Mouse (Mus musculus) CD8-positive naive resting alpha-beta T cell, adult 2 months (primary cell): ENCODE data around the gene B3galt1.

Source experiments
- DNase-seq, 2 experiments: peaks; one replicate each; pipeline ENCODE4 v3.0.0; 2022; ENCODE audit warnings: low read depth in 2 of 2, low spot score in 2 of 2

B3galt1 gene

DNA sequence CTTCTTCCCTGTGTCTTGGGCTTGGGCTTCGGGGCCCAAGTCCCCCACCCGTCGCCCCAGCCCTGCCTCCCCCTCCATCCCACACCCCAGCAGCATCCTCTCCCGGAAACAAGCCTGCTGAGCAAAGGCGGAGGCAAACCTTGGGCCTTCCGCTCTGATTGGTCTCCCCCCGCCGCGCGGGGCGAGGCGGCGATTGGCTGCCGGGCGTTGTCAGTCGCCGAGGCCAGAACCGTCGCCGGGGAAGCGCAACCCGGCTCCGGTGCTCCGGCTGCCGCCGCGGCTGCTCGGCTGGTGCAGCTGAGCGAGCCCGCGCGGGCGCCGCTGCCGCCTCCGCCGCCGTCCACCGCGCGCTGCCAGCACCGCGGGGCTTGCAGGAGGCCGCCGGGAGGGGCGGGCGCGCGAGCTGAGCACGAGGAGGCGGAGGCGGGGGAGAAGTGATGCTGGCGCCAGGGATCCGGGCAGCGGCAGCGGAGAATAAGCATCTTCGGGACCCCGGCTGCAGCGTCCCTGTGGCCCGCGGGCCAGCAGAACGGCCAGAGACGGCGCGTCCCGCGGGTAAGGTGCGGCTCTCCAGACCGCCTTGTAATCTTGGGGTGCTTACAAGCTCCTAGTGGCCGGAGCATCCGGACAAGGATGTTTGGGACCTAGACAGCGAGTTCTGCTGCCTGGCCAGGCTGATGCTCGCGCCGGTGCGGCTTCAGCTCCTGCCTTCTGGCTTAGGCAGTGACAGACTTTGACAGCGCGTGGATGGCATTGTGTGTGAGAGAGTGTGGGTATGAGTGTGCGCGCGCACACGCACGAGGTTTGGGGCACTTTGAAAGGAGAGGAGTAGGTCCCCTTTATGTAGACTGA lies at the start of gene B3galt1:
TSS of gene B3galt1 (plus strand) at position 392 of the 852 bp plus-strand sequence.
- DNase-seq, result no peak

DNA sequence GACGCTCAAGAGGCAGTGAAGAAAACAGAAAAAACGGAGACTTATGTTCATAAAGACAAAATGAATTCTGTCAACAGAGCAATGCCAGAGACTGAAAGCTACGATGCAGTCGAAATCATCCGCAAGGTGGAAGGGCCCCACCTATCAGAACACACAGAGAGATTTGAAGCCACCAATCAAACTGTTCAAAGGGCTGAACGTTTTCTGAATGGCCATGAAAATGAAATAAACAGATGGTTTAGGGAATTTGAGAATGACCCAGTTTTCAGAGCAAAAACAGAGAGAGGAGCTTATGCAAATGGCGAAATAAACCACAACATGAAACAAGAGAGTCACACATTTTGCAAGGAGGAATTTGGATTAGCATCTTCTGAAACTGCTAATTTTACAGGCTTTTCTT lies 49.3 kb upstream of the B3galt1 start:
- DNase-seq, result no peak

DNA sequence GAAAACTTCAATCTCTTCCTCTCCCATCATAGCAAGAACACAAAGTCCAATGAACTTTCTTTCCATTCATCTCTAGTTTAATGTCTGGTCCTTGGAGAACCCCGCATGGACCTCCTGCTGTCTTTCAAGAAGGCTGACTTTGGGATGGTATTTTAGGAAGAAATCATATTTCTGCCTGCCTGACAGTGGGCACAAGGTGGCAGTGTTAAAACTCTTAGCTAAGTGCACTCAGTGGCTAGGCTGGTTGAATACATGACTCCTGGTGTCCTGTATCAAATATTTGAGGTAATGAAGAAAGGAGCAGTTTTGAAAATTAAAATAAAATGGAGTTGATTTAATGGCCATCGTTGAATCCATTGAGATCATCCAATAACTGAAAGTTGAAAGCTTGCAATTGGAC lies 30.3 kb upstream of the B3galt1 start:
- no peak for DNase-seq

DNA sequence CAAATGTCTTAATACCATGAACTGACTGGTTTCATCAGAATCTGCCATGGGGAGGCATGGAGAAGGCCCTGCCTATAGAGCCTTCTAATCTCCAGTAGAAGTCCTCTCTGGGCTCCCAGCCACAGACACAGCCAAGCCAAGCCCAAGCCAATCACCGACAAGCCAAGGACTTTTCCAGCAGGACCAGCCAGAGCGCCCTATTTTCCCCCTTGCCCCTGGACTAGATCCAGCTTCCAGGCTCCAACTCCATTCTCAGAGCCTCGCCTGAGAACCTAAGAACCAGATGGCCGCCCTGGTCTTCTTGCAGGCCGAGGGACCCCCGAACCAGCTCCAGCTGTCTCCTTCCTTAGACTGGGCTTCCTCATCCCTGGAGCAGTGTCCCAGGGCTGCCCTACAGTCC lies 26.2 kb upstream of the B3galt1 start:
- DNase-seq, result no peak

DNA sequence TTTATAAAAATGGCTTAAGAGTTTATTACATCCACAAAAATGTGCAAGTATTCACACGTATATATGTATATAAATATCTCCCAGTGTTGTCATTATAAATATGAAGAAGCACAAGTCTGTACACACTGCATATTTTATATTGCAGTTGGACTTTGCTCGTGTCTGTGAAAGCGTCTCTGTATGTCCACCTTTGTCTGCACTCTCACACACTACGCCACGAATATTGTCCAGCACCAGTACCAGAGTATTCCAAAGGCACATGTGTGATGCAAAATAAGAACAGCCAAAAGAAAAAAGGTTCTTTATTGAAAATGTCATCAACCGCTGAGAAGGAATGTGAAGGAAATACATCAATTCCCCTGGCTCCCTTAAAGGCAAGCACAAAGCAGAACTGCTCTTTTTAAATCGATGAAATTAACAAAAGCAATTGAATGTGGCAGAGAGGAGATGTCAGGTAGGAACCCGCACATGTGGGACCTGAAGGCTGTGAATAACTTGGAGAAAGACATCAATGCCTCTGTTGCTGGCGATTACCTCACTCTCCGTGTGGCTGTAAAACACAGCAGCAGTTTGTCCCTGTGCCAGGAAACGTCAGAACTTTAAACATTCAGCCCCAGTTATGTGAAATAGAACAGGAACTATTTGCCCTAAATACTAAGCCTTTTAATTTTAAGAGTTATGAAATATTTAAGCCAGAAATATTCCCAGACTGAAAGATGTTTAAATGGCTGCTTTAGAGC lies 23.5 kb upstream of the B3galt1 start:
- no peak for DNase-seq

DNA sequence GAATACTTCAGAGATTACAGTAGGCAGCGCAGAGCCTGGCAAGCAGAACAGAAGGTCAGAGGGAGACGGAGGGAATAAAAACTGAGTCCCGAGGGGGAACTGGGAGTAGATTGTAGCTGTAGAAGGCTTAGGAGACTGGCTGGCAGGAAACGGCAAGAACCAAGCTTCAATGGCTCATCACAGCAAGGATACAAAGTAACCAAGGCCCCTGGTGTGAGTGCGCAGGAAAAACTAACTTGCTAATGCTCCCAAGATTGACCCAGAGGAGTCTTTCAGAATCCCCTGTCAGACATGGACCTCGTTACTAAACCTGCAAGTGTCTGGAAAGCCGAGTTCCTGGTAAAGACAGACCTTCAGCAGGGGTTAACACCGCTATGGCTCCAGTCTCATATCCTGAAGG lies 21.2 kb upstream of the B3galt1 start:
- DNase-seq, result no peak

DNA sequence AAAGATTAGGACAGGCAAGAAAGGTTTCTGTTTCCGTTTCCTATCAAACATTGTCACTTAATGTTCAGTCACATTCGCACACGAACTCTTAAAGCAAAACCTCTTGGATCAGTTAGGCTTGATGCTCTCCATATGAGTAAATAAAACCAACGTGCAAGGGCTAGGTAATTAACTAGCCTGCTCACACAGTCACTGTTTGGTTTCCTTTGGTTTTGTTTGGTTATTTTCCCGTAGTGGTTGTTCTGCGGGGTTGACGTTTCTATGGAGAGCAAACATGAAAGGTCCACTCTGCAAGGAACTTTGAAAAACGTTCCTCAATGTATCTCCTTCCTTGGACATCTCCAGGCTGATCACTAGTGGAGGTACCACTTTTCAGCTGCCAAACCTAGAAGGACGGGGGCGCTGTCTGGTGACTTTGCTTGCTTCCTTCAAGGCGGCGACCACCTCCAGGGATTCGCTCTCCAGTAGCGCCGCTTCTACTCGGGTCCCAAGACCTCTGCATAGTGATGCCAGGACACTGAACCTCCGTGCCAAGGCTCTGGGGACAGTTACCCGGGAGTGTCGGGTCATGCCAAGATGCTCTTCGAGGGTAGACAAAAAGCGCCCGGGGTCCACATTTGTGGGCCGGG lies 706 bp upstream of the B3galt1 start:
- no peak for DNase-seq

DNA sequence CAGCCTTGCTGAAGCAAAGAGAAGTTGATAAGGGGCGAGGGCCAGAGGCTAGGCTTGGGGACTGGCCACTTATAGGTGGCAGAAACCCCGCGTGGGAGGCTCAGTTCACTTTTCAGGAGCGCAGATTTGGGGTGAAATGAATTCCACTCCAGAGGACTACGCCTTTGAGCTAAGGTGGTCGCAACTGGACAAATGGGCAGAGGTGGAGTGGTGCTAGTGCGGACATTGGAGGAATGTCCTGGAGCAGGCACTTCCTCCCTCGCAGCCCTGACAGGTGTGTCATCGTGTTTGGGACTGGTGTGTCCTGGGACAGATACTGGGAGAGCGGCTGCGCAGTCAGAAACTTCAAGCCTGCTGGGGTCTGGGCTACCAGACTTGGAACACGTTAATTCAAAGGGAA lies 895 bp downstream of the B3galt1 start:
- DNase-seq, result no peak

DNA sequence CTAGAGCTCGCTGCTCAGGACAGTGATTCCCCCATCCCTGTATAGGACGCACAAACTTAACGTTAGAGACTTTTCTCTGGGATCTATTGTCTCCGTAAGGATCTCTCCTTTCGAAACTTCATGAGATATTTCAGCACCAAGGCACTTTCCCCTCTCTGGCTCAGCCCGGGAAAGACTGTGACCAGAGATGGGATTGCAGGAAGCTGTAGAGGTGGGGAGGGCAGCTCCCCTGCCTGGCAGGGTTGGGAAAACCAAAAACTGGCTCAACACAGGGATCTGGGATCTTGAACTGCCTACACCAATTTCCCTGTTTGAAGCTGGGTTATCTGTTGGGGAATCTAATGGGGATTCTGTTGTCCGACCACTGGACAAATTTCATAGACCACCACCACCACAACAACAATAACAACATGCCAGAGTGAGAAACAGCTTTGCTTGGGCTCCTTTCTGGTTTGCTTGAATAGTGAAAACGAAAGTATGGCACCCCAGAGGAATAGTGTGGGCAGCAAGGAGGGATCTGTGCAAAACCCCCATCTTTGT lies 1.5 kb downstream of the B3galt1 start:
- no peak for DNase-seq

DNA sequence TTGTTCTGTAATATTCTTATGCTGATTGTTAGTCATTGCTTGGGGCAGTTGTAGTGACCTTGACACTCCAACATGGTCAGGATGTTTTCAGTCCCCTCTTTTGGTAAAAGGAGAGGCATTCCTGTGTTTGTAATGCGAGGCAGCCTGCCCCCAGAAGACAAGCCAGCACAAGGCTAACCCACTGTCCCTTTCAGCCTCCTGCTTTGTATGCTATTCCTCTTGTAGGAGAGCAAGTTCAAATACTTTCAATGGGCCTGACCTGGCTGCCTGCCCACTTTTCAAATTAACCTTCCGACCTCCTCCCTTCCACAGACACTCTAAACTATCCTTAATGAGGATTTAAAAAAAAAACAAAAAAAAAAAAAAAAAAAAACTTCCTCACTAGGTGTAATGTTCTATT lies 11.0 kb downstream of the B3galt1 start:
- no peak for DNase-seq

DNA sequence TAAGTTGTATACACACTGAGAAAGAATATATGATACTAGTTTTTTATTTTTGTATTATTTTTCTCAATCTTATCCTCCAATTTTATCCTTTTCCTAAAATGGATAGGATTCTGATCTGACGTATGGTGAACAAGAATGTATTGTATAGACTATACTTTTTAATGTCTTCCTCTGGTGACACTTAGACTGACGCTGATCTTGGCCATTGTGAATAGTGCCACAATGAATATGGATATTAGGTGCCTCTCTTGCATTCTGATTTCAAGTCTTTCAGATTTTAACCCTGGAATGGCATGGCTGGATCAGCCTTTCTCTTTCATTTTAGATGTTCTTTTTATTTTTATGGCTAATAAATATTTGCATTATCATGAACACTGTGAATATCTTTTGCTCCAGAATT lies 17.4 kb downstream of the B3galt1 start:
- no peak for DNase-seq

DNA sequence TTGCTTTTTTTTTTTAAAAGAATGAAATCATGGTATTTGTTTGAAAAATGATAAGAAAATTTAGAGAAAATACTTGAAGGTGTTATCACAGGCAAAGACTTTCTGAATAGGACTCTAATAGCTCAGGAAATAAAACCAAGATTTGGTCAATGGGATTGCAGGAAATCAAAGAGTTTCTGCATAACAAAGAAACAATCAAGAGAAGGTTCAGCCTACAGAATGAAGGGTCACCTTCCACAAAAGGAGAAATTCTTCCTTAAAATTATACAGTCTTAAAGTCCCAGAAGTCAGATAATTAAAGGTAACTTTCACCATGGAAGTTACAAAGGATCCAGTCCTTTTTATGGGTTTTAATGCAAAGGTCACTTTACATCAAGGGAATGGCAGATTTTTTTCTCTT lies 24.7 kb downstream of the B3galt1 start:
- DNase-seq, result no peak

DNA sequence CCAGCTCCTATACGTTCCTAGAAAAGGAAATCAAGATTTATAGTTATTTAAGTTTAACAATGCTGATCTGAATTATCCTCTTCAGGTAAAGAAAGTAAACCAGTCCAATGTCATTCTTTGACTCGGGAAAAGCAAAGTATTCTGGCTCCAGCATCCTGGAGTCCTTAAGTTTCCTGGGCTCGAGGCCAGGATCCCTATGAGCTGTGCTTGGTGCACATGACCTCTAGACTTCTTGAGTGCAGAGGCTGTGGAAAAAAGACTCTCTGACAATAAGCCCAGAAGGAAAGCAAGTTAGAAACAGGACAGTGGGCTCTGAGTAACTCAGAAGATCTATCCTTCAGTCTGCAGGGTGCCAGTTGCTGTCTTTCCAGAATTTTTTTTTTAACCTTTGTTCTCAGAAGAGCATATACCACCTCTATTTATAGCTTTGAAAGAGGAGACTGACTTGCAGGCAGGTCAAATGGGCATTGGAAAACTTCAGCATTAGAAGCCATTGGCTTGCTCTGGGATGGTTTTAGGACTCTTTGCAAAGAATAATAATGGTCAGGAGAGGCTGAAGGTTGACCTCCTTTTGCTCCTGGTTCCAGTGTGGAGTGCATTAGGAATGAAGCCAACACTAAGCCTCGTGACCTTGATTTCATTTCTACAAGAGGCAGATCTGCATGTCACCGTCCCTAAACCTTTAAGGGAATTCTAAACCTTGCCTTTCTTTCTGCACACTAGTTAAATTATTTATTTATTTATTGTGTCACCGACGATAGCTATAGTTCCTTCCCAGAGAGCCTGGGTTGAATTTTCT lies 26.4 kb downstream of the B3galt1 start:
- DNase-seq, result no peak

DNA sequence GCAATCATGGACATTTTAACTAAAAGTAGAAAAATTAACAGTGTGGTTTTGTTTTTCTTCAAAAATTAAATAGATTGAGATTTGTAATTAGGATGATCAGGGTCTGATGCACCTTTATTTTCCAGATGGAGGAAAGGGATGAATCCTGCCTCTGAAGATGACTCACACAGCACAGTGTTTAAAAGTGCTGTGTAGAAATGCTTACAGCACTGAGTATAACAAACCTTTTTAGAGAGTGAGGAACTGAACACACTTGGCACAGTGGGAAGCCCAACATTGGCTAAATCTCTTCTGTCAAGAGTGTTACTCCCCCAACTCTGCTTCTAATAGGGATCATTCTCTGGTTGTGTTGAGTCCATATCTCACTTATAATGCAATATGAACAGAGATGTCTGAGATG lies 57.2 kb downstream of the B3galt1 start:
- DNase-seq, result no peak

DNA sequence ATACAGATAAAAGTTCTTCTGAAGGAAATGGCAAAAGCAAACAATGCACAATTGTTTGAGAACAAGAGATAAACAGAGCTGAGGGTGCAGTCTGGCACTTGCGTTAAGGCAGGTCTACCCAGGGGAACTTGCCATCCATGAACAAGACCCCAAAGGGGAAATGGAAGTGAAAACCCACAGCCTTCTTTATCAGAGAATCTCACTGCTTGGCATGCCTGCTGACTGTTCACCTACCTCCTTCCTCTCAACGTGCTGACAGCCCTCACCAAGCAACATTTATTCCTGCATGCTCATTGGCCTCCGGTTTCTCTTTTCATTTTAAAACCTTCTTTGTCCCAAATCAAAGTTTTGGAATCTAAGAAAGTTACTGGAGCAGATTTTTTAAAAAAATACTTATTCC lies 62.0 kb downstream of the B3galt1 start:
- no peak for DNase-seq

DNA sequence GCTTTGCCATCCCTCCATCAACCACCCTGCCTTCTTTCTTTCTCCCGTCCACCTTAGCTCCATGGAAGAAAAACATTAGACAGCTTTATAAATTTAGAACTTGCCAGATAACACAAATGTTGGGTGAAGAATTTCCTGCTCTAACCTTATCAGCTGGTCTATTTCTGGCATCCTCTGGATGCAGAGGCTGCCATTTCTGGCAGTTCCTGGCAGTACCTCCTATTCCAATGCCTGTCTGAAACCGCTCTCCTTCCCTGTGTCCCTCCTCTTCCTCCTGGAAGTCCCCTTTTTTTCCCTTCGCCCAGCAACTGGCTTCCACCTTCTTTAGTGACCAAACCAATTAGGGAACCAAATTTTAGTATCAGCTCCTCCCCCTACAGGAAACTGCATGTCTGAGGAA lies 62.6 kb downstream of the B3galt1 start:
- no peak for DNase-seq

DNA sequence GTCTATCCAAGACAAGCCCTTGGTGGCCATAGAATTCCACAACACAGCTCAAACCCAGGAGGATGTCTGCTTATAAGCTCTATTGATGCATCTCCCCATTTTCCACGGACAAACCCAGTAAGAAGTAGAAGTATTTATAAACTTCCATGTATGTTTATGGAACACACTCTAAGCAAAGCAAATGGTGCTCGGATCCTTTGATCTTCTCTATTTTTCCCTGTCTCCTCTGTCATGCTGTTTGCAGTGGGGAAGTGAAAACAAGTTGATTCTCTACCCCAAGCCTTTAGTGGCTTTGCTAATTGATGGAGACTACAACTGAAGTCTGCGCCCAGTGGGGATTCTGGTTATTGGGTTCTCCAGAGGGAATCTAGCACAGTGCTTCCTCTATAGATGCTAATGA lies 89.2 kb downstream of the B3galt1 start:
- DNase-seq, result no peak

DNA sequence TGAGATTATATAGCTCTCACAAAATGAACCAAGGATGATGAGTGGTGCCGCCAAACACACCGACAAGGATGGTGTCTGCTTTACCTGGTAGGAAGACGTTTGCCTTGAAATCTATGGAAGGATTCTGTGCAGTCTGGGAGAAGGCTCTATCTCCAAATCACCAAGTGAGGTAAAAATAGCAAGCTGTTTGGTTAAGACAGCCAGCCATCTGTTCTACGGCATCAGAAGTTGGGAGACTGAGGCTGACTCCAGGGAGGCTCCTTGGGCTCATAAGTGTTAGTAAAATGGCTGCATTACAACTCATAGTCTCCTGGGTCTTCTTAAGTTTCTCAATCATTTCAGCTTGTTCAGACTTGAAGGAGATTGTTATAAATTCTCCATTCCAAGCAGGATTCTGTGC lies 91.7 kb downstream of the B3galt1 start:
- no peak for DNase-seq

DNA sequence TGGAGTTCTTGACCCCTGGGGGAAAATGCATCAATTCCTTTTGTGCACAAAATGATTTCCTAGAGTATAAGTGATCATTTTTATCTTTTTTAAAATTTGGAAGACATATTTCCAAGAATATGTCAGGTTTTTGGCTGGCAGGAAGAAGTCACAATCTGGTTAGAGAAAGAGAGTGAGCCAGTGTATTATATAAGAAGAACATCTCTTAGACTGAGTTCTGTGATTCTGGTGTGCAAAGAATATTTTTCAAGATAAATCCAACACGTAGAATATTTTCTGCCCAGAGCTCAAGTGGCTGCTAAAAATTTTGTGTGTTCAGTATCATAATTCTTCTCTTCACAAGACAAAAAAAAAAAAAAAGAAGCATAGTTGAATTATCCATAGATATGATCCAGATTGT lies 92.4 kb downstream of the B3galt1 start:
- DNase-seq, result no peak

DNA sequence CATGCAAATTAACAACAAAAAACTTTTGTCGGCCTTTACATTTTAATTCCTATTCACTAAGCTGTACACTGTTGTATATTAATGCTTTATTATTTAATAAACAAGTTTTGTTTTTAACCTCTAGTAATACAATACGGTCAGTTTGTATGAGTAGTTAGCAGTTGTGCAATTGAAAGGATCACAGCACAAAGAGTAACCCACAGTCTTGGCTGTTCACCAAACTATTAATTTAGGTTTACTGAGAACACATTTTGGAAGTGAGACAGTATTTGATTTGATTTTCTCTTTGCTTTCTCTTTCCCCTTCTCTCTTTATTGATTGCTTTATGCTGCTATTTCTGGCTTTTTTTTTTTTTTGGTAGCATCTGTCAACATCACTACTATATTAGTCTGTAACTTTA lies 106.0 kb downstream of the B3galt1 start:
- no peak for DNase-seq

DNA sequence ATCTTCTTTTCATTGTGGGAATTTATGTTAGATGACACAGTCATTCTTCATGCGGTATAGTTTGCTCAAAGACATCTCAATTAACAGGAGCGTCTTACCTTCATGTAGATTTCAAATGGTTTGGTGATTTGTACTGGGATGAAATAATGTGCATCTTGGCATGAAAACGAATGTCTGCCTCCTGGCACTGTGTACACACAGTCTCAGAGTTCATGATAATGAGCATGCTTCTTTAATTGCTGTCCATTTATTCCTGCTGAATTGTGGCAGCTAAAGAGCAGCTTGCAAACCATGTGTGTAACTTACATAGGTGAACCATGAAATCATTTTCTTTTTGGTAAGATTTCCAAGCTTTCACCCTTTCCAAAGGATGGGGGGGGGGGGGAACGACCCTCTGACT lies 112.0 kb downstream of the B3galt1 start:
- DNase-seq, result no peak
